Mouse (Mus musculus): ENCODE measurements around the gene Dolpp1.

GRCm38 (mm10) chr2:30386913-30387312, 5.1 kb upstream of the Dolpp1 start:
- no peak for TF ChIP-seq MAFK (IDR thresholded peaks at IDR 0.05; ENCODE audit: insufficient read depth, low read depth, low read length)
- no peak for TF ChIP-seq ZNF384 (IDR thresholded peaks at IDR 0.05; ENCODE audit: low read depth, low read length)
